Mouse (Mus musculus): ENCODE data around the gene Gm20817.
"Not testable (repeated sequence)": the region's sequence is repeated elsewhere in the genome, so short reads cannot be mapped to it uniquely, and the experiment has no call there.

The Gm20817 gene

DNA sequence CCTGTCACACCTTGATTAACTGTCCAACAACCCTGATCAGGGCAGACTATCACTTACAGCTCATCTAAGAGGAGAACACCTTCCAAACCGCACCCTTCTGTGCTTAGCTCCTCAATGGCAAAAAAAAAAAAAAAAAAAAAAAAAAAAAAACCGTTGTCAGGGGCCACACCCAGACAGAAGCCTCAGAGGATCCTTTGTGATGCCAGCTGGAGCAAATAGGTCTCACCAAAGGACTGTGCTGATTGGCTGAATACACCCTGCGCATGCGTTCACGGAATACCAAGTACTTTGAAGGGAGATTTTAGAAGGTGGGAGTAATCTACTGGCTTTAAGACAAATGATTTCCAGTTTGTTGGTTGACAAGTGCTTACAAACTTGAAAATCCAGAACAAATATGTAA lies at the start of gene Gm20817:
TSS of gene Gm20817 (minus strand) at position 101 of the 400 bp plus-strand sequence.
- POLR2A ChIA-PET, CTCF ChIA-PET: not testable (repeated sequence)

All from embryonic stem cell, embryonic (primary cell).